Comparison of ENCODE assay signal across 26 mouse cellular contexts in genomic region chr10:43945435-43945834, GRCm38 (mm10). TPM values are rescaled to one million over a fixed set of nuclear protein-coding genes. Genes with fewer than 3 reads are reported as not detected.
DNase-seq lines count a peak whose midpoint lies in the region; ATAC-seq lines count a peak whose summit lies in the region.
"Had no signal": no experiment of that assay in that cellular context is flagged by ENCODE, and none has a peak within 500 bp of the region (broad histone marks: within the 10 kb centered on the region; RNA-seq: fewer than 3 reads in every experiment).

No protein-coding gene starts in this region.

- H3K4me3 ChIP-seq in kidney, embryonic 14.5 days (ENCODE audit: low read length): no peak overlapping the region
- H3K4me3 ChIP-seq in kidney, embryonic 16.5 days (ENCODE audit: low read length): no peak overlapping the region
- no peak overlapping the region for H3K4me3 ChIP-seq in intestine, embryonic 16.5 days (ENCODE audit: low read length)
- H3K4me3 ChIP-seq: forebrain, embryonic 10.5 days; forebrain, embryonic 13.5 days; heart, adult 2 months; hindbrain, embryonic 10.5 days; hindbrain, embryonic 13.5 days had no signal

- H3K27me3 ChIP-seq in kidney, embryonic 14.5 days (ENCODE audit: control insufficient read depth, insufficient read depth, low read length): no peaks in the 10 kb centered on the region
- no peaks in the 10 kb centered on the region for H3K27me3 ChIP-seq in kidney, embryonic 16.5 days (ENCODE audit: insufficient read depth, low read length)
- H3K27me3 ChIP-seq in intestine, embryonic 16.5 days (replicated peaks; ENCODE audit: control insufficient read depth, insufficient read depth, low read length): no peaks in the 10 kb centered on the region
- H3K27me3 ChIP-seq: CH12.LX; forebrain, embryonic 13.5 days; hindbrain, embryonic 13.5 days; Patski had no signal

- peak; percentile 15 for DNase-seq in kidney, adult 11 months
- no peak for DNase-seq in kidney, postnatal 14 days
- DNase-seq in kidney, adult 8-10 months: no peak
- peak; percentile 26 to 46 for DNase-seq in kidney, postnatal 4 days
- DNase-seq: adrenal gland, postnatal 10 days; adrenal gland, postnatal 36 days; B cell, adult 2 months; cerebellum, adult 18-20 months; cerebellum, adult 9-10 months; cerebellum, postnatal 14 days; gastrocnemius, postnatal 10 days; gastrocnemius, postnatal 36 days; heart, adult 2 months; heart, postnatal 36 days had no signal

- H3K36me3 ChIP-seq in kidney, embryonic 14.5 days (ENCODE audit: control insufficient read depth, insufficient read depth, low read length): peaks cover 5% of the 10 kb centered on the region; the same call in 1 of the 2 replicates
- H3K36me3 ChIP-seq in kidney, embryonic 16.5 days (ENCODE audit: insufficient read depth, low read length): no peaks in the 10 kb centered on the region
- no peaks in the 10 kb centered on the region for H3K36me3 ChIP-seq in intestine, embryonic 16.5 days (ENCODE audit: control insufficient read depth, insufficient read depth, low read length)

- 55% methylated on average over 4 of the region's 4 CpGs for WGBS in kidney, embryonic 14.5 days
- 46% methylated on average over 4 of the region's 4 CpGs for WGBS in kidney, embryonic 16.5 days
- WGBS in intestine, embryonic 16.5 days: 72% methylated on average over 4 of the region's 4 CpGs

- no peaks in the 10 kb centered on the region for H3K9me3 ChIP-seq in kidney, embryonic 14.5 days (ENCODE audit: control insufficient read depth, low read length)
- H3K9me3 ChIP-seq in kidney, embryonic 16.5 days (ENCODE audit: low read length): no peaks in the 10 kb centered on the region
- no peaks in the 10 kb centered on the region for H3K9me3 ChIP-seq in intestine, embryonic 16.5 days (ENCODE audit: control insufficient read depth, low read length)
- H3K9me3 ChIP-seq: forebrain, embryonic 10.5 days; forebrain, embryonic 13.5 days; G1E; hindbrain, embryonic 10.5 days; hindbrain, embryonic 13.5 days had no signal

- no peak overlapping the region for H3K4me2 ChIP-seq in kidney, embryonic 14.5 days (replicated peaks; ENCODE audit: low read depth, low read length)
- no peak overlapping the region for H3K4me2 ChIP-seq in kidney, embryonic 16.5 days (replicated peaks; ENCODE audit: low read depth, low read length)
- no peak overlapping the region for H3K4me2 ChIP-seq in intestine, embryonic 16.5 days (ENCODE audit: low read depth, low read length)
- H3K4me2 ChIP-seq: forebrain, embryonic 13.5 days; heart, embryonic 11.5 days; hindbrain, embryonic 13.5 days had no signal

- H3K9ac ChIP-seq in kidney, embryonic 14.5 days (ENCODE audit: low read depth, low read length): no peak overlapping the region
- H3K9ac ChIP-seq in kidney, embryonic 16.5 days (replicated peaks; ENCODE audit: low read length): 0 out of 2 replicates have a peak overlapping the region, but pooled peaks have one; percentile 12
- no peak overlapping the region for H3K9ac ChIP-seq in intestine, embryonic 16.5 days (ENCODE audit: low read depth, low read length)
- H3K9ac ChIP-seq: forebrain, embryonic 13.5 days; hindbrain, embryonic 13.5 days had no signal

- no peaks in the 10 kb centered on the region for H3K4me1 ChIP-seq in kidney, embryonic 14.5 days (ENCODE audit: control insufficient read depth, insufficient read depth, low read length)
- H3K4me1 ChIP-seq in kidney, embryonic 16.5 days (ENCODE audit: insufficient read depth, low read length): peaks cover 8% of the 10 kb centered on the region; the same call in 1 of the 2 replicates
- no peaks in the 10 kb centered on the region for H3K4me1 ChIP-seq in intestine, embryonic 16.5 days (ENCODE audit: control insufficient read depth, insufficient read depth, low read length)
- H3K4me1 ChIP-seq: forebrain, embryonic 13.5 days had no signal

- ATAC-seq in kidney, embryonic 14.5 days (ENCODE audit: low FRiP score, low TSS enrichment): peak; percentile 65; the same call in 1 of the 2 replicates
- ATAC-seq in kidney, embryonic 16.5 days (ENCODE audit: low FRiP score, low TSS enrichment): peak; percentile 73
- ATAC-seq in intestine, embryonic 16.5 days: no peak
- ATAC-seq: forebrain, embryonic 13.5 days; forebrain, embryonic 16.5 days; Patski had no signal

- H3K27ac ChIP-seq in kidney, embryonic 14.5 days (ENCODE audit: low read depth, low read length): no peak overlapping the region
- H3K27ac ChIP-seq in kidney, embryonic 16.5 days (ENCODE audit: low read length): peak overlapping the region; percentile 70
- H3K27ac ChIP-seq in intestine, embryonic 16.5 days (ENCODE audit: low read length): no peak overlapping the region
- H3K27ac ChIP-seq: forebrain, embryonic 10.5 days; forebrain, embryonic 13.5 days; heart, adult 2 months; hindbrain, embryonic 10.5 days; hindbrain, embryonic 13.5 days had no signal

RNA-seq across cellular contexts. Expression of gene Rtn4ip1, which starts 43.8 kb away (rescaled TPM):
- polyA plus RNA-seq in kidney, embryonic 14.5 days (2014; fragmentation: Nextera tagmentation; extraction: Ambion mirVana): 7.8 and 15.8 TPM in 2 replicates
- 18.7 and 19.2 TPM in 2 replicates for polyA plus RNA-seq in kidney, embryonic 16.5 days (2015; fragmentation: Nextera tagmentation; extraction: Ambion mirVana)
- 18.6 and 19.4 TPM in 2 replicates for polyA plus RNA-seq in intestine, embryonic 16.5 days (2015; fragmentation: Nextera tagmentation; extraction: Ambion mirVana)

RNA-seq across cellular contexts. Expression of gene Qrsl1, which starts 43.9 kb away (rescaled TPM):
- 26.3 and 33.1 TPM in 2 replicates for polyA plus RNA-seq in kidney, embryonic 14.5 days (2014; fragmentation: Nextera tagmentation; extraction: Ambion mirVana)
- polyA plus RNA-seq in kidney, embryonic 16.5 days (2015; fragmentation: Nextera tagmentation; extraction: Ambion mirVana): 29.3 and 29.7 TPM in 2 replicates
- polyA plus RNA-seq in intestine, embryonic 16.5 days (2015; fragmentation: Nextera tagmentation; extraction: Ambion mirVana): 15.4 and 19.2 TPM in 2 replicates

Comparison
In these comparisons a context has a peak if more than half of its experiments do, and no peak if none do; other contexts are left out.
1. DNase-seq: peak in kidney, adult 11 months (single experiment) and kidney, postnatal 4 days (2 of 2); none in kidney, postnatal 14 days (single experiment) and kidney, adult 8-10 months (0 of 2).